8 mouse cellular contexts compared by ENCODE assay signal in the genomic region with DNA sequence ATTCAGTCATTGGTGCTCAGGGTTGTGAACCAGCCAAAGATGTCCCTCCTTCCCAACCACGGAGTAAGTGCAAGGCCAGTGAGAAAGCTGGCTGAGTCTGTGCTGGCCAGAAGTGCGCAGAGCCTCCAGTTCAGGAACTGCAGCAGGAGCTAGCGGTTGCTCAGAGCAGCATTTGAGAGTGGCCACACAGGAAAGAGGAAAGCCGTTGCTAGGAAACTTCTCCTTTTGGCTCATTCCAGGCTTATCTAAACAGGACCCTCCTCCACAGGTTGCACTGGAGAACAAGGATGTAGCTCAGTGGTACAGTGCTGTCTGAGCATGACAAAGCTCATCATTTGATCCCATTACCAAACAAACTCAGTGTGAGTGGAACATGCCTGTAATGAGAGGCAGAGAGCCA.
A peak's percentile ranks its signal among the peaks of the same experiment; 100 is the strongest.
DNase-seq lines count a peak whose midpoint lies in the region; ATAC-seq and TF ChIP-seq lines count a peak whose summit lies in the region.
"Had no signal": no experiment of that assay in that cellular context is flagged by ENCODE, and none has a peak within 500 bp of the region (broad histone marks: within the 10 kb centered on the region; RNA-seq: fewer than 3 reads in every experiment).

No protein-coding gene starts in this region.

- H3K27me3 ChIP-seq in heart, embryonic 16.5 days (ENCODE audit: control insufficient read depth, insufficient read depth, low read length) = no peaks in the 10 kb centered on the region
- no peaks in the 10 kb centered on the region for H3K27me3 ChIP-seq in liver, embryonic 16.5 days (ENCODE audit: control insufficient read depth, insufficient read depth, low read depth, low read length)

- H3K36me3 ChIP-seq in heart, embryonic 16.5 days (ENCODE audit: control insufficient read depth, insufficient read depth) = no peaks in the 10 kb centered on the region
- no peaks in the 10 kb centered on the region for H3K36me3 ChIP-seq in liver, embryonic 16.5 days (ENCODE audit: control insufficient read depth, insufficient read depth)

- H3K9me3 ChIP-seq in heart, embryonic 16.5 days (replicated peaks; ENCODE audit: control insufficient read depth, low read length) = no peaks in the 10 kb centered on the region
- H3K9me3 ChIP-seq in liver, embryonic 16.5 days (replicated peaks; ENCODE audit: control insufficient read depth, low read length) = no peaks in the 10 kb centered on the region

- H3K9ac ChIP-seq in heart, embryonic 16.5 days (ENCODE audit: low read length) = no peak overlapping the region
- H3K9ac ChIP-seq in liver, embryonic 16.5 days (ENCODE audit: low read depth, low read length) = no peak overlapping the region

- DNase-seq in 416B (ENCODE audit: low read depth) = peak; percentile 65
- DNase-seq in brain, embryonic 14.5 days (ENCODE audit: low read depth) = peak; percentile 69
- DNase-seq in urinary bladder, adult 18-20 months (ENCODE audit: low spot score in 2 of 2) = no peak
- no peak for DNase-seq in kidney, adult 18-20 months
- DNase-seq: gastrocnemius, postnatal 25 days had no signal

- no peak for TF ChIP-seq CTCF in brain, embryonic 14.5 days (IDR thresholded peaks at IDR 0.05; ENCODE audit: borderline replicate concordance, extremely low read depth, insufficient read depth, insufficient read length)

- WGBS in heart, embryonic 16.5 days = 15% methylated on average over 4 of the region's 4 CpGs
- 9% methylated on average over 4 of the region's 4 CpGs for WGBS in liver, embryonic 16.5 days (ENCODE audit: insufficient replicate concordance)

- H3K4me3 ChIP-seq in heart, embryonic 16.5 days (ENCODE audit: low read length) = no peak overlapping the region
- no peak overlapping the region for H3K4me3 ChIP-seq in liver, embryonic 16.5 days (ENCODE audit: low read depth, low read length)

- peak; percentile 61 for ATAC-seq in heart, embryonic 16.5 days (replicated peaks; ENCODE audit: extremely low read depth, insufficient read depth, low FRiP score)
- ATAC-seq in liver, embryonic 16.5 days (ENCODE audit: low read depth) = peak; percentile 21; the same call in 1 of the 2 replicates
- no peak for ATAC-seq in activated CD4-positive, CD25-positive, alpha-beta regulatory T cell, adult 4 months

- H3K4me2 ChIP-seq in heart, embryonic 16.5 days (ENCODE audit: low read depth, low read length) = peak overlapping the region; percentile 3; the same call in 1 of the 2 replicates
- H3K4me2 ChIP-seq in liver, embryonic 16.5 days (ENCODE audit: low read depth, low read length) = no peak overlapping the region; the same call in 1 of the 2 replicates

- H3K4me1 ChIP-seq in heart, embryonic 16.5 days (ENCODE audit: control insufficient read depth, insufficient read depth, low read length) = peaks cover 22% of the 10 kb centered on the region
- H3K4me1 ChIP-seq in liver, embryonic 16.5 days (ENCODE audit: control insufficient read depth, low read depth, low read length) = peaks cover 3% of the 10 kb centered on the region; the same call in 1 of the 2 replicates

- peak overlapping the region; percentile 75 for H3K27ac ChIP-seq in heart, embryonic 16.5 days (ENCODE audit: low read length)
- no peak overlapping the region for H3K27ac ChIP-seq in liver, embryonic 16.5 days (ENCODE audit: low read length)

- TF ChIP-seq POLR2A in brain, embryonic 14.5 days (IDR thresholded peaks at IDR 0.05; ENCODE audit: borderline replicate concordance, extremely low read depth, insufficient read depth, insufficient read length, poor library complexity, severe bottlenecking) = no peak

Comparison
In these comparisons a context has a peak if more than half of its experiments do, and no peak if none do; other contexts are left out.
1. DNase-seq: peak in 416B (single experiment) and brain, embryonic 14.5 days (single experiment); none in urinary bladder, adult 18-20 months (0 of 2) and kidney, adult 18-20 months (single experiment).